Mouse (Mus musculus): ENCODE measurements at regions not wholly inside any gene's neighbourhood (a gene's known extent, or its start where the extent isn't known, plus 50 kb on each side); places are given as distances from the start of the nearest gene placed in this dataset.

DNA sequence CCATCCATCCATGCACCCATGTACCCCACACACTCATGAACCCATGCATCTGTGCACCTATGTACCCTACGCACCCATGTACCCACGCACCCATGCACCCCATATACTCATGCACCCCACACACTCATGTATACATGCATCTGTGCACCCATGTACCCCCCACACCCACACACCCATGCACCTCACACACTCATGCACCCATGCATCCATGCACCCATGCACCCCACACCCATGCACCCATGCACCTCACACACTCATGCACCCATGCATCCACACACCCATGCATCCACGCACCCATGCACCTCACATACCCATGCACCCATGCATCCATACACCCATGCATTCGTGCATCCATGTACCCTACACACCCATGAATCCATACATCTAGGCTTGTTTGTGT is 63.6 kb downstream of the 4930564D02Rik start:
- H3K9ac ChIP-seq (replicated peaks; ENCODE audit: low read depth, low read length) = no peak overlapping the region
- no peaks in the 10 kb centered on the region for H3K27me3 ChIP-seq (ENCODE audit: control insufficient read depth, insufficient read depth, low read length)
- H3K4me2 ChIP-seq (ENCODE audit: low read depth, low read length) = no peak overlapping the region
- ATAC-seq (ENCODE audit: insufficient read depth, low read depth) = no peak
- H3K4me3 ChIP-seq (ENCODE audit: low read depth, low read length) = no peak overlapping the region
- 89% methylated on average over 4 of the region's 4 CpGs for WGBS
- H3K4me1 ChIP-seq (ENCODE audit: control insufficient read depth, insufficient read depth) = no peaks in the 10 kb centered on the region
- no peaks in the 10 kb centered on the region for H3K9me3 ChIP-seq (replicated peaks; ENCODE audit: control insufficient read depth, low read length)
- DNase-seq (ENCODE audit: low spot score) = no peak
- no peak overlapping the region for H3K27ac ChIP-seq (ENCODE audit: low read depth)
- H3K36me3 ChIP-seq (replicated peaks; ENCODE audit: control insufficient read depth, insufficient read depth, low read length) = no peaks in the 10 kb centered on the region
- TF ChIP-seq CTCF (IDR thresholded peaks at IDR 0.05; ENCODE audit: low read depth) (no peak), EP300 (IDR thresholded peaks at IDR 0.05; ENCODE audit: low read depth) (no peak)

DNA sequence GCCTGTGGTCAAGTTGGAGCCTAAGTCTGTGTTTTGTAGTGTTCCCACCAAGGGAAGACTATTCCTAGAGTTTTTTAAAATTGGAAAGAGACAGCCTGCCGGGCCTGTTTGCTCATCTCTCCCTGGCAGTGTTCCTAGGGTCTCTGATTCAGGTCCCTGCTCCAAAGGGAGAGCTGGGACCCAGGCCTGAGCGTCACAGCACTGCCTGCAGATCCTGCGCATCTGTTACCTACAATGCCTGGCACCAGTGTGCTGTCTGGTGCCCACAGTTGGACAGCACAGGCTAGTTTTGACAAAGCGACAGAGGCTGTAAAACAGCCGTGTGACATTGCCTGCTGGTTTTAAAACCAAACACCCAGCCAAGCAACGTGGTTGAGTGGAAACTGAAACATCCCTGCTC is 64.4 kb downstream of the 4930564D02Rik start:
- Histone ChIP-seq H3K27ac (ENCODE audit: low read depth) (no peak overlapping the region), H3K9ac (replicated peaks; ENCODE audit: low read depth, low read length) (no peak overlapping the region), H3K9me3 (replicated peaks; ENCODE audit: control insufficient read depth, low read length) (no peaks in the 10 kb centered on the region), H3K36me3 (replicated peaks; ENCODE audit: control insufficient read depth, insufficient read depth, low read length) (no peaks in the 10 kb centered on the region), H3K27me3 (ENCODE audit: control insufficient read depth, insufficient read depth, low read length) (no peaks in the 10 kb centered on the region), H3K4me3 (ENCODE audit: low read depth, low read length) (no peak overlapping the region), H3K4me2 (ENCODE audit: low read depth, low read length) (no peak overlapping the region), H3K4me1 (ENCODE audit: control insufficient read depth, insufficient read depth) (no peaks in the 10 kb centered on the region)
- no peak for ATAC-seq (ENCODE audit: insufficient read depth, low read depth)
- DNase-seq (ENCODE audit: low spot score) = no peak
- TF ChIP-seq CTCF (IDR thresholded peaks at IDR 0.05; ENCODE audit: low read depth) = no peak
- no peak for TF ChIP-seq EP300 (IDR thresholded peaks at IDR 0.05; ENCODE audit: low read depth)
- 80% methylated on average over 6 of the region's 6 CpGs for WGBS

DNA sequence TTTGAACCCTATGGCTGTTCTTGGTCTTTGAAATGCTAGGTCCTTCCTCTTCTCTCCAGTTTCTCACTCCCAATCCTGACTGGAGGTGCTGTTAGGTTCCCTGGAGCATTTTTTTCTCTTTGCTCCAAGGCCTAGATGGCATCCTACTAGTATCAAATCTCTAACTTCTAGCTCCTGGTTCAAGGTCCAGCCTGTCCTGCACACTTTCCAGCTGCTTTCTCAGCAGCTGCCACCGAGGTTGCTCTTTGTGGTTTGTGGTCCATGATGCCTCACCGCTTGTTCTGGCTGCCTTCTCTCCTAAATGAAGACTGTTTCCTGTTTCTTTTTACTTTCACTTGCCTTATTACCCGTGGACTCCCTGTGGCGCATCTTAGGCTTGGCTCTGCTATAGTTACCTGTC is 66.4 kb downstream of the 4930564D02Rik start:
- WGBS = 80% methylated on average over 4 of the region's 4 CpGs
- no peak for ATAC-seq (ENCODE audit: insufficient read depth, low read depth)
- H3K4me1 ChIP-seq (ENCODE audit: control insufficient read depth, insufficient read depth) = no peaks in the 10 kb centered on the region
- no peaks in the 10 kb centered on the region for H3K9me3 ChIP-seq (replicated peaks; ENCODE audit: control insufficient read depth, low read length)
- no peak for DNase-seq (ENCODE audit: low spot score)
- H3K9ac ChIP-seq (replicated peaks; ENCODE audit: low read depth, low read length) = no peak overlapping the region
- H3K27ac ChIP-seq (ENCODE audit: low read depth) = no peak overlapping the region
- no peak for TF ChIP-seq EP300 (IDR thresholded peaks at IDR 0.05; ENCODE audit: low read depth)
- no peak for TF ChIP-seq CTCF (IDR thresholded peaks at IDR 0.05; ENCODE audit: low read depth)
- no peak overlapping the region for H3K4me2 ChIP-seq (ENCODE audit: low read depth, low read length)
- no peak overlapping the region for H3K4me3 ChIP-seq (ENCODE audit: low read depth, low read length)
- no peaks in the 10 kb centered on the region for H3K27me3 ChIP-seq (ENCODE audit: control insufficient read depth, insufficient read depth, low read length)
- H3K36me3 ChIP-seq (replicated peaks; ENCODE audit: control insufficient read depth, insufficient read depth, low read length) = no peaks in the 10 kb centered on the region

DNA sequence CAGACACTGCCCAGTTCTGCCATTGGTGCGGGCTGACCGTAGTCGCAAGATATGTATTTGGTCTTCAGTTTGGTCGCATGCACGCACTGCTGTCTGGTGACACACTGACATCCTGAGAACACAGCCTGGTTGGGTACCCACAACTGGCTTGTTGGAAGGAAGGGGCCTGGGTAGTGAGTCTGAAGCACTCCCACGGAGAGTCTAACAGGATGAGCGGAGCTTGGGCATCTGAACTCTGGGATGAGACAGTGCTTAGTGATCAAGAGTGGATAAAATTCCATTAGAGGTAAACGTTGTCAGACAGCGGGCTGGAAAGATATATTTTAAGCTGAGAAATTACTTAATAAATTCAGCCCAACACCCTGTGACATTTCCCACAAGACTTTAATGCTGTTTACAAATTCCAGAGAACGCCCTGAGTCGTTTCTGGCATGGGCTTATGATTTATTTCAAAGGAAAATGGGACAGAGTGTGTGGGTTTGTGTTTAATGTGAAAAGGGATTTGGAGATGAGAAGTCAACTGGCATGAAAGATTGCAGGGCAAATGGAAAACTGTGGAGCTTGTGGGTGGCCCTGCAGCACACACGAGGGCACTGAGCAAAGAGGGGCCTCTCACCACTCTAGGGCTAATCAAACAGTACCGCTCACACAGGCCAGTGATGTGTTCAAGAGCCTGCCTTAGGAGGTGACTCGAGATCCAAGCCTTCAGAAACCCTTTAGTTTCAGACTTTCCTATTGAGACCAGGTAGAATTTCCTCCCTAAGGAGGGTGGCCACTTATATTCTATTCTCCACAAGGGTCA is 74.7 kb downstream of the 4930564D02Rik start:
- Histone ChIP-seq H3K4me3 (ENCODE audit: low read depth, low read length) (no peak overlapping the region), H3K4me2 (ENCODE audit: low read depth, low read length) (no peak overlapping the region), H3K27me3 (ENCODE audit: control insufficient read depth, insufficient read depth, low read length) (no peaks in the 10 kb centered on the region), H3K9ac (replicated peaks; ENCODE audit: low read depth, low read length) (no peak overlapping the region), H3K36me3 (replicated peaks; ENCODE audit: control insufficient read depth, insufficient read depth, low read length) (no peaks in the 10 kb centered on the region), H3K4me1 (ENCODE audit: control insufficient read depth, insufficient read depth) (no peaks in the 10 kb centered on the region), H3K9me3 (replicated peaks; ENCODE audit: control insufficient read depth, low read length) (no peaks in the 10 kb centered on the region), H3K27ac (ENCODE audit: low read depth) (no peak overlapping the region)
- DNase-seq (ENCODE audit: low spot score) (no peak), ATAC-seq (ENCODE audit: insufficient read depth, low read depth) (no peak)
- TF ChIP-seq EP300 (IDR thresholded peaks at IDR 0.05; ENCODE audit: low read depth) (no peak), CTCF (IDR thresholded peaks at IDR 0.05; ENCODE audit: low read depth) (no peak)
- 76% methylated on average over 14 of the region's 14 CpGs for WGBS

DNA sequence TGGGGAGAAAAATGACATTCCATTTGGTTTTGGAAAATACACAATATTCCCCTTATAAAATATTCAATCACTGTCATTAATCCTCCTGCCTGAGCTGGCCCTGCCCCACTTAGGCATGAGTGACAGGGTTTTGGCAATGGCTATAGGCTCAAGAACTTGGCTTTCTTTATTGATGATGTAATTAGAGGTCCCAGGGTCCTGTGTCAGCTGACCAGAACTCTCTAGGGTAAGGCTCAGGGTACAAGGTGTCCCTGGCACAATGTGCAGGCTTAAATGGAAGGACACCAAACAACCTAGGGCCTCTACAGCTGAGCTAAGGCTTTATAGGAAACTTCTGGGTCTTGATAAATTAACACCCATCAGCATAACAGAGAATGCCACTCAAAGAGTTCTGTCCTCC is 76.0 kb downstream of the 4930564D02Rik start:
- Histone ChIP-seq H3K4me2 (ENCODE audit: low read depth, low read length) (no peak overlapping the region), H3K27ac (ENCODE audit: low read depth) (no peak overlapping the region), H3K9me3 (replicated peaks; ENCODE audit: control insufficient read depth, low read length) (no peaks in the 10 kb centered on the region), H3K4me3 (ENCODE audit: low read depth, low read length) (no peak overlapping the region), H3K36me3 (replicated peaks; ENCODE audit: control insufficient read depth, insufficient read depth, low read length) (no peaks in the 10 kb centered on the region), H3K9ac (replicated peaks; ENCODE audit: low read depth, low read length) (no peak overlapping the region), H3K27me3 (ENCODE audit: control insufficient read depth, insufficient read depth, low read length) (no peaks in the 10 kb centered on the region), H3K4me1 (ENCODE audit: control insufficient read depth, insufficient read depth) (no peaks in the 10 kb centered on the region)
- TF ChIP-seq EP300 (IDR thresholded peaks at IDR 0.05; ENCODE audit: low read depth) = no peak
- no peak for TF ChIP-seq CTCF (IDR thresholded peaks at IDR 0.05; ENCODE audit: low read depth)
- ATAC-seq (ENCODE audit: insufficient read depth, low read depth) (peak; percentile 41; the same call in 1 of the 2 replicates), DNase-seq (ENCODE audit: low spot score) (no peak)

All from heart, postnatal 0 days (tissue).